Mouse (Mus musculus): ENCODE measurements around the gene Col9a3.
A peak's percentile ranks its signal among the peaks of the same experiment; 100 is the strongest.

Col9a3 gene

DNA sequence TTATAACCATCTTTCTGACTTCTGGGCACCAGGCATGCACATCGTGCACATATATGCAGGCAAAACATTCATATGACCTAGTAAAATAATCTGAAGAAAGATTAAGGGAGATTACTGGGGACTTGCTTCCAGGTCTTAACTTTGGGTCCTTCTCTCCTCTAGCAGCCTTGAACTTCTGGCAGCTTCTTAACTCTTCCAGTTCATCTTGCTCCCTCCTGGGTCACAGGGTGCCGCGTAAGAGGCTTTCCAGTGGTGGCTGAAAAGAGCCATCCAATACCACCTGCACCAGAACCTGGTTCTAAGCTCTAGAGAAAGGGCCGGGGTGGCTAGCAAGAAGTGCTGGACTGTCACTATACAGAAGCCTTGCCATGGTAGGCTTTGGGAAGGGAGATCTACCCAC, at the start of gene Col9a3:
Gene Col9a3 (plus strand): TSS at position 301 of the 400 bp plus-strand sequence.
- DNase-seq (ENCODE audit: low spot score): no peak

DNA sequence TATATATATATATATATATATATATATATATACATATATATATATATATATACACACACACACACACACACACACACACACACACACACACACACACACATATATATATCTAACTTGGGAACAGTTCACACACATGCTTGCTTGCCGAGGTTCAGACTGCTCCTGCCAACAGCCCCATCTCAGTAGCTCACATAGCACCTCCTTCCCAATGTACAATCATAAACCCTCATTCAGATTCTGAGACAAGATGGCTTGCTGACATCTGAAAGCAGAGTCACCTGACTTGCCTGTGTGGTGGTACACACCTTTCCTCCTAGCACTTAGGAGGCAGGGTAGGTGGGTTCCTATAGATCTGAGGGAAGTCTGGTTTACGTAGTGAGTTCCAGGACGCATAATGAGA, 45.2 kb upstream of the Col9a3 start:
- DNase-seq (ENCODE audit: low spot score): no peak

DNA sequence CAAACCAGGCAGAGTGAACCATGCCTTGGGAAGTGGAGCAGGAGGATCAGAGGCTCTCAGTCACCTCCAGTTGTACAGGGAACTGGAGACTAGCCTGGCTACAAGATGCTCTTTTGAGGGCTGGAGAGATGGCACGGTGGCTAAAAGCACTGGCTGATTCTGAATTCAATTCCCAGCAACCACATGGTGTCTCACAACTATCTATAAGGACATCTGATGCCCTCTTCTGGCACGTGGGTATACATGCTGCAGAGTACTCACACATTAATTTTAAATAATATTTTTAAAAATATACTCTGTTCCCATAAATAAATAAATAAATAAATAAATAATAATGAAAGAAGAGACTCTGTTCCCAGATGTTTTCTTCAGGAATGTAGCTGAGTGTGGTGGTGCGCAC, 42.4 kb upstream of the Col9a3 start:
- no peak for DNase-seq (ENCODE audit: low spot score)

DNA sequence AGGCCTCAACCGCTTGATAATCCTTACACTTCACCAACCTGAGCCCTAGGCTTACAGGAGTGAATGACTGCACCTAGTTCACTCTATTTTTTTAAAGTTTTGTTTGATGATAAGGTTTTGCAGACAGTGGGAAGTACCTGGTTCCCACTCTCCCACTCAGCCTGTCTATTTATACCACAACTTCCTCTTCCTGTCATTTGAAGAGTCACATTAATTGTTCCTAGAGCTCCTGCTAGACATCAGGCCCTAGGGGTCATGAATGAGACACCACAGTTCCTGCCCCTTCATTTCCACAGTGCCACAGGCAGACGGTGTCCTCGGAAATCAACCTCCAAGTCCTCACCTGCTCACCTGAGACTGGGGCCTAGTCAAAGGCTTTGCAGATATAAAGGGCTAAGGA, 41.1 kb upstream of the Col9a3 start:
- no peak for DNase-seq (ENCODE audit: low spot score)

DNA sequence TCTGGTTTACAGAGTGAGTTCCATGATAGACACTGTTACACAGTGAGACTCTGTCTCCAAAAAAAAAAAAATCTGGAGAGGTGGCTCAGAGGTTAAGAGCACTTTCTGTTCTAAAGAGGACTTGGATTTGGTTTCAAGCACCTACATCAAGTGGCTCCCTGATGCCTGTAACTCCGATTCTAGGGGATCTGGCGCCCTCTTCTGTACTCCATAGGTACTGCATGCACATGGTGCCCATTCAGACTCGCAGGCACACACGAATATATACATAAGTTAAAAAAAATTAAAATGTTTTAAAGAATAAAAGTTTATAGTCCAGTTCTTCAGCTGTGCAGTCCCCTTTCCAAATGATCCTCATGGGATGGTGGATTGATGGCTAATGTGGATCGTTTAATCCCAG, 37.3 kb upstream of the Col9a3 start:
- DNase-seq (ENCODE audit: low spot score): no peak

DNA sequence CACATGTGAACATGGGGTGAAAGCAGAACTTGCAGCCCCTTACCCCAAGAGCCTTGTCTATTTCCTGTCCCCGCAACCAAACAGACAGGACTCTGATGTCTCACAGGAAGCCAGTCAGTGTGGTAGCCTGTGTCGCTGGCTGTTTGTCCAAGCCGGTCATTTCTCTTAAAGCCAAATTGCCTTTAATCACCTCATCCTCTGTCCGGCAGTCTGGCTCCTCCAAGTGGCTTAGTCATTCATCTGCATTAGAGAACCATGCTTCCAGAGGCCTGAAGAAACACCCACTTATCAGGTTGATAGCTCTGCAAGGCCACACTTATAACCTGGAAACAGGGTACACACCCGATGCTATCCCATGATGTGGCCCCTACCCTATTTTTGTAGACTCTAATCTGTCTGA, 35.4 kb upstream of the Col9a3 start:
- no peak for DNase-seq (ENCODE audit: low spot score)

DNA sequence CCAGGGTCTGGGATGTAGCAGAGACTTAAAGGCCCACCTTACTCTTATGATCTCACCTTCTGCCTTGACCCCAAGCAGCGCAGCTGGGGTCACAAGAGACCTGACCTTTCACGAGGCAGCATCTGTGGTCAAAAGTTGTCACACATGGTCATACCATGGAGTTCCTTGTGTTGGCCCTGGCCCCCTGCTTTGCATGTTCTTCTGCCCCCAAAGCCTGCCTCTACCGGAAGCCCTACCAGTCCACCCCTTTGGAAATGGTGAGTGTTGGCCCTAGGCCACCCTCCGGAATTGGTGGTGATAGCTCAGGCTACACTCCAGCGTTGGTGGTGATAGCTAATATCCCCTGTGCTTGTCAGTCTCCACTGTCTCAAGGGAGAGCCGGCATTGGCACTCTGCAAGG, 34.3 kb upstream of the Col9a3 start:
- DNase-seq (ENCODE audit: low spot score): no peak

DNA sequence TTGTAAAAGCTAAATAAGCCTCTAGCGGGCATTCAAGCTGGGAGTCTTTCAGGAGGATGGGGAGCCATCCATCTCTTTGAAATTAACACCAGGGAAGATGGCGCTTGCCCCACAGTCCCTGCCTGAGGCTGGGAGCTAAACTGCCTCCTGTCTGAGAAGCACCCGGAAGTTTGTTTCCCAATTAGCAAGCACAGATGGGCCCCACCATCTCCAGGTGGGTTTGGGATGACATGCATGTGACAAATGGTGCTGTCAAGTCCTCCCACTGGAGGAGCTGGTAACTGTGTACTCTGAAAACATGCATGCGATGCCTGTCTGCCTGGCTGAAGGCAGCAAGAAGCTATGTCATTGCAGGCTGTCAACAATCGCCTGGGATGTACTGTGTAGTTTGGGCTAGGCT, 33.7 kb upstream of the Col9a3 start:
- DNase-seq (ENCODE audit: low spot score): no peak

DNA sequence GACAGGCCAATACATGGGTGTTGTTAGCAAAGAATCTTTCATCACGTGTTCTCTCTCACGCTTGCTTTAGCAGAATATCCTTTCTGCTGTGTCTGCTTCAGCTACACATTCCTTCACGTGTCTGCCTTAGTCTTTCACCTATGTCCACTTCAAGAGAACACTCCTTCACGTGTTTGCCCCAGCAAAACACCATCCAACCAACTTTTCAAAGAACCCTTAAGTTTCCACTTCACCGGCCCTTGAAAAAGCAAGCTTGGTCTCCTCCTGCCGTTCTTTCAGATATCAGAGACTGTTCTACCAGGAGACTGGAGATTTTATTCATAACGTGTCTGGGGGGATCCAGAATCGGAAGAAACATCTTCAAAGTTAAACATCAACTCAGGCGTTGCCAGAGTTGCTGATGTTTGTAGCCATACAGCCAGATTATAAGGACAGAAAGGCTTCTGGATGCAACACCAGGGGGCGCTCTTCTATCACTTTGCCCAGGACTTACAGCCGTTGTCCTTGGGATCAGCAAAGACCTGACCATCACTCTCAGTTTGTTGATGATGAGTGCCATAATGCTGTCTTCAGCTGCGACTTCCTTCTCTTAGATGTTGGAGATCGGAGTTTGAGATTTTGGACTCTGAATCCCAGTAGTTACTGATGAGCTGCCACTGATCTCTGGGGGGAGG, 31.2 kb upstream of the Col9a3 start:
- peak; percentile 41 for DNase-seq (ENCODE audit: low spot score)

DNA sequence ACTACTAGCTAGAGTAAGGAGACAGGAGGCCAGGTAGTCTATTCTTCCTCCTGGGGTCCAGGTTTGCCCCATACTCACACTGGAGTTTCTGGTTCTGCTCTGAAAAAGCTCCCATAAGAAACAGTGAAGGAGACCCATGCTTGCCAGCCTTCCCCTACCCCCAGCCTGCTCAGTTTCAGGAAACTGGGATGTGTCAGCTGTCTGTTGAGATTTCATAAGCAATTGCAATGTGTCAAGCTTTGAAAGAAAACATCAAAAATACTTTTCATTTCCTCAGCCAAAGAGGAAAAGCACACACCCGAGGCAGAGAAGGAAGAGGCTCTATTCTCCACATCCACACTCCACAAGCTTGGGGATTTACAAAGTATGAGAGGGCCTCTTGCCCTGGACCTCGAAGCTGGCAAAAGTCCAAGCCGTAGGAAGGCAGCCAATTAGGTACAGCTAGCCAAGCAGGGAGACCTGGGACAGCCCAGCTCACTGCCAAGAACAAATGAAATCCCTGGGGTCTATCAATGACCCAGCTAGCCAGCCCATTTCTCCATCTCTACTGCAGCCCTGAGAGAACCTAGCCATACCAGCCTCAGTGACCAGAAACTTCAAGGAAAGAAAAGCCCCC, 28.5 kb upstream of the Col9a3 start:
- DNase-seq (ENCODE audit: low spot score): peak; percentile 49

DNA sequence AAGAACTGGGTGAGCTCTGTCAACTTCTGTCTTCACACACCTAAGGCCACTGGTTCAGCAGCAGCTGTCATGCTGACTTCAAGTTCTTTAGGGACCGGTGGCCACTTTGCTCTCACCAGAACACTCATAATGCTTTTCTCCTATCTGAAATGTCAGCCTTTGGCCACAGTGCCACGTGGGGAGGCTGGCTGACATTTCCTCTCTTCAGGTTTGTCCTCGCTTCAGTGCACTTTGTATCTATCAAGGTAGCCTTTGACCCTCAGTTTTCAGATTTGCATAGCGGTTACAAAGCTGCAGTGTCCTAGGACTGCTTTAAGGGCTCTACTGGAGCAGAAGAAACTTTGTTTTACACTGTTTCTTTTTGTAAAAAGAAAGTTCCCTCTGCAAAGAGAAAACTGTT, 21.1 kb upstream of the Col9a3 start:
- no peak for DNase-seq (ENCODE audit: low spot score)

DNA sequence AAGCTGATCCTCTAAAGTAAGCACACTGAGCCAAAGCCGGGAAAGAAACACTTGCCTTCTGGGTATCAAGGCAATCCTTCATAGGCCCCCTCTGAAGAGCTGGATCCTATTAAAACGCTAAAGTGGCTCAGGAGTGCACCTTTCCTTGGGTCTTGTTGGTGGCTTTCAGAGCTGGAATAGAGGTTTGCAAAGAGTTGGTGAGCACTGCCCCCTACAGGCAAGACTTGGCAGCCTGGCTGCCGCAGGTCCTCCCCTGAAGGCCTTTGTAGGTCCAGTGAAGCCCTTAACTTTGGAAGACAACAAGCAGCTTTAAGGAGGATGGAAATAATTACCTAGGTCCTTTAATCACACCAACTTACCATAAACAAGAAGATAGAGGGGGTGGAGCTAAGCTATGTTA, 18.9 kb upstream of the Col9a3 start:
- DNase-seq (ENCODE audit: low spot score): peak; percentile 69

DNA sequence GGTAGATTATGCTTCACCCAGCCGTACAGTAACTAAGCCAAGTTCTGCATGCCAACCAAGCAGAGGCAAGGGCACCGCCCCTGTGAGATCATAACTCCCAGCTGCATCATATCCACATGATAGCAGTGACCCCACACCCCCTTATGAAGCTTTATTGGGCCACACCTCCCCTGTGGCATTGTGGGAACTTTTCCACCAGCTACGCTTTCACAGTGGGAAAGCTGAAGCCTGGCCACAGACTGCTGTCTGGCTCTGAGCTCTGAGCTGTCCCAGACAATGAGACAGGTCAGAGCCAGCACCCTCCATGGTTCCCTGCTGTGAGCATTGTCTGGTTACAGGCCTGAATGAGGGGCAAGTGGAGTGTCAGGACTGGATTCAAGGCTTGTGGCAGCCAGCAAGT, 16.6 kb upstream of the Col9a3 start, which contains the start of gene Mrgbp:
Gene Mrgbp (plus strand): TSS at position 303 of the 400 bp plus-strand sequence.
- no peak for DNase-seq (ENCODE audit: low spot score)

DNA sequence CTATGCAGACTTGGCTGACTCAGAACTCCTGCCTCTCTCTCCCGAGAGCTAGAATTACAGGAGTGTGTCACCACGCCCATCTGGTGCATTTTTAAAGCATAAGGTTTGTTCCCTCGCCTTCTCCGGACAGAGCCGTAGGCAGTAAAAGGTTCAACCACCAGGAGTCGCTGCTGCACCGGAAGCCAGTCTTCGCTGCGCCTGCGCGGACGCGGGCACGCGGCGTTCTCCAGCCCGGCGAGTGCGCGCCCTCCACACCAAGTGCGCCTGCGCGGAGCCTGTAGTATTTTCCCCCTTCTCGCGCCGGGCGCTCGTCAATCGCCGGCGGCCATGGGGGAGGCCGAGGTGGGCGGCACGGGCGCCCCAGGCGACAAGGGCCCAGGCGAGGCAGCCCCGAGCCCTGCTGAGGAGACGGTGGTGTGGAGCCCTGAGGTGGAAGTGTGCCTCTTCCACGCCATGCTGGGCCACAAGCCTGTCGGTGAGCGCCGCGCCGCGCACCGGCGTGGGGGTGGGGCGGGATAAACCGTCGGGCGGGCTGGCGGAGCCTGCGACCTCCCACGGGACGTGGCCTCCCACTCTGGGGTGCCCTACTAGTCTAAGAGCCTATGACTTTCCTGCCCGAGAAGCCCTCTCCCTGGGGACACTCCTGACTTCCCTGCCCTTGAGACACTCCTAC, 15.0 kb upstream of the Col9a3 start:
- DNase-seq (ENCODE audit: low spot score): peak; percentile 98

DNA sequence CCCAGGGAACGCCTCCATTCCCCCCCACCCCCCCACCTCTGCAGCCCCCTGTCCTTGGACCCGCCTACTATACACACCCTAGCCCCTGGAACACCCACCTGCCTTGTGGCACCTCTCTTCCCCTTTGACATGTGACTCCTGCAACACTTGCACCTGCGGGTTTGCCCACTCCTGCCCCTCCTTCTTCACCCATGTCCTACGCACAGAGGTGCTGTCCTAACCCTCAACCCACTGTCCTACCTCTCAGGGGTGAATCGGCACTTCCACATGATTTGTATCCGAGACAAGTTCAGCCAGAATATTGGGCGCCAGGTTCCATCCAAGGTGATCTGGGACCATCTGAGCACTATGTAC, 14.5 kb upstream of the Col9a3 start:
- no peak for DNase-seq (ENCODE audit: low spot score)

DNA sequence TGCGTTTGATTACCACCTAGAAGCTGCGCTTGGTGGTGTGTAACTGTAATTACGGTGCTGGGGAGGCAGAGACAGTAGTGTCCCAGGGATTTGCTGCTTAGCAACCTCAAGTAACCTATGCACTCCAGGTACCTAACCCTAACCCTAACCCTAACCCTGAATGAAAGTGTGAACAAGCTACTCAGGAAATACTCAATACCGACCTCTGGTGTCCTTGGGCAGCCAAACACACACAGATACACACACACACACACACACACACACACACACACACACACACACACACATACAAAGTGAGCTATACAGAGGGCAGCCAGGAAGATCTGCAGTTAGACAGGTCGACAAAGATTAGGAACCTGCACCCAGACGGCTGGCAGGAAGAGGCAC, 8.9 kb upstream of the Col9a3 start:
- DNase-seq (ENCODE audit: low spot score): no peak

DNA sequence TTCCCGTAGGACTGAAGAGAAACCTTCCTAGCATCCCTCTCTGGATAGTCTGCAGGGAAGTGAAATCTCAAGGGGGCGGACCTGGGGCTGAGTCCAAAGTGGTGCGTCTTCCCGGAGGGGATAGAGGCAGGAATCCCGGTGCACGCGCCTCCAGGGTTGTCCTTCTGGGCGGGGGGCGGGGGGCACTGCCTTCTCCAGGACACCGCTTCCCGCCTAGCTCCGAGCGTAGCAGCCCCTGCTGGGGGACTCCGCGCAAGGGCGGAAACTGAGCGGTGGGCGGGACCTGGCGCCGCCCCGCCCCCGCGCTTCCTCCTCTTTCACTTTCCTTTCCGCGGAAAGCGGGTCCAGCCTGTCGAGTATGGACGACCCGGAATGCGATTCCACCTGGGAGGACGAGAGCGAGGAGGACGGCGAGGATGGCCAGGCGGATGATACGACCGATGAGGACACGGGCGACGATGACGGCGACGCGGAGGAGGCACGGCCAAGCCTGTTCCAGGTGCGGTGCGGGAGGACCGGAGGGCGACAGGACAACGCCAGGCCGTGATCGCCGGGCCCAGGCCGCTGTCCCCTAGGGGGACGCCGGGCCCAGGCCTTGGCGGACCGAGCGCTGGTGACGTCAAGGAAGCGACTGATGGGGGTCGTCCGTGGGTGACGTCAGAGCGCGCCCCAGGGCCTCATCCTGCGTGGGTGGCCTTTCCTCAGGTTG, 8.3 kb upstream of the Col9a3 start, which contains the start of gene Ogfr:
Gene Ogfr (plus strand): TSS at position 123 of the 709 bp plus-strand sequence.
- peak; percentile 85 for DNase-seq (ENCODE audit: low spot score)

DNA sequence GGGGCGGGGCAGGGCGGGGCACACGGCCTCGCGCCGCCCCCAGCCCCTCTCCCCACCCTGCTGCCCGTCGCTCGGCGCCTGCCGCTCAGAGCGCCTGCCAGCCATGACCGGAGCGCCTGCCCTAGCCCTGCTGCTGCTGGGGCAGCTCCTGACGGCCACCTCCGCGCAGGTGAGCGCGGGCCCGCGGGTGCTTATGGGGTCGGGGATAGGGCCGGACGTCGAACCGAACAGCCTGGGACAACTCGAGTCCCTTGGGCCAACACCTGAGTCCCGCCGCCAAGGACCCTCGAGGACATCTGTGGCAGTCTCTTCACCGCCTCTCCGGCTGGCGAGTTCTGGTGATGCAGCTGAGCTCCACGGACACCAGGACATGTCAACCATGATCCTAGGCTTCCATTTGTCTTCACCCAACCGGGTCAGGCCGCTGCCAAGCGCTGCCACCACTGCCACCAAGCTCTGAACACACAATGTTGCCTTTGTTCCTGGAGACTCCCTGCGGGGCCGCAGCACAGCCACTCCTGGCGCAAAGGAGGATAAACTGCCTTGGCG, 641 bp downstream of the Col9a3 start:
- no peak for DNase-seq (ENCODE audit: low spot score)

DNA sequence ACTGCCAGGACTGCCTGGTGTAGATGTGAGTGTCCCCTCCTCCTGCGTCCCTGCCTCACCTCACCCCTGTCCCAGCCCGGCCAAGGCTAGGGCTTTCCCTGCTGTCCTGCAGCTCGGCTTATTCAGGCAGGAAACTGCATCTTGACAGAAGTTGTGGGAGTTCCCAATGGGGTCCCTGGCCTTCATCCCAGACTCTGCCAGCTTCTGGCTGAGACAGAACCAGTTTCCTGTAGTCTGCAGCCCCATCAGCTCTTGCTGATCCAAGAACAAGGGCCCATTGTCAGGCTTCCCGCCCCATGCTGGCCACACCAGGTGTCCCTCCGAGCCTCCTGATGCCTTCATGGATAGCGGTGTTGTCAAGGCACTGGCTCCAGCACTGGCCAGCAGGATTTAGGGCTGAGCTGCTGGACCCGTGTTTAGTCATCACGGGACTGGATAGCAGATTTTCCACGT, 3.0 kb downstream of the Col9a3 start:
- no peak for DNase-seq (ENCODE audit: low spot score)

DNA sequence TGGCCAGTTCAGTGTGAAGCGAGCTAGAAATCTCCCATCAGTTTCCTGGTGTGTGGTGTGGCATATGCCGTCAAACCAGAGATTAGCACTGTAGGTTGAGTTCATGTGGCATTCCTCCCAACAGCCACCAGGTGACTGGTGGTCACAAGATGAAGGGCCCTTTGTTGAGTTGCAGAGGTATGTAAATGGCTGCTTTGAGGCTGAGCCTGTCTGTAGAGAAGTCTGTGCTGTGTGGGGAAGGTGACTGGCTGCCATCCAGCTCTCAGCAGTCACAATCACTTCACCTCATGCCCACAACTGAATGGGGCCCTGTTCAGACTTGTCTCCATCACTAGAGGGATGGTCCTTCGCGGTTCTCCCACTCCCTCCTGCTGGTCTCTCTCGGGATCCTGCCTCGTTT, 7.2 kb downstream of the Col9a3 start:
- no peak for DNase-seq (ENCODE audit: low spot score)

DNA sequence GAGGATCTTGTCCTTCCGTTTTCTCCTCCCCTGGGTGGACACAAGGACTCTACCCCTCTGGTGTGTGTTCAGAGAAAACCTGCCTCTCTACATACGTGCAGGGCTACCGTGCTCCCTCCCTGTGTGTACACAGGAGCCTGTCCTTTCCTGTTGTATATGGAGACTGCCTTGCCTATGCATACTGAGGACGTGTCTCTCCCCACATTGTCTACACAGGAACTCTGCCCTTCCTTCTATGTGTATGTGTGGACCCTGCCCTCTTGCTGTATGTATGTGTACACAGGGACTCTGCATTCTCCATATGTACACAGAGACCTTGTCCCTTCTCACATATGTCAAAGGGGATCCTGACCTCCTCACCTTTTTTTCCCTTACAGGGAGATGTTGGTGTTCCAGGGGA, 12.7 kb downstream of the Col9a3 start:
- no peak for DNase-seq (ENCODE audit: low spot score)

DNA sequence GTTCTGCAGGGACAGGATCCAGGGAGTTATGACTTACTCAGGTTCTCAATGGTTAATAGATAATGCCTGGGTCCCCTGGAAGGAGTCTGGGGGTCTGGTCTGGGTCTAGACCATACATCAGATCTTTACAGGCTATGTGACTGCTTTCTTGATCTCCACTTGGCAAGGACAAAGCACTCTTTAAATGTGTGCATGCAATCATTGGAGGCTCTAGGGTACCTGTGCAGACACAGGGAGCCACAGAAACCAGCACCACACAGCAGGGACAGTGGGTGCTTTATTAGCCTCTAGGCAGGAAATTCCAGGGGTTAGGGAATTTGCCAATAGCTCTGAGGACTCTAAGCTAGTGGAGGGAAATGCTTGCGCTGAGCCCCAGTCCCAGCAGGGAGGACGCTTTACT, 14.3 kb downstream of the Col9a3 start:
- DNase-seq (ENCODE audit: low spot score): no peak

Measured in ovary, postnatal 36 days (tissue).